Mouse (Mus musculus) liver, adult 2 months (tissue): ENCODE measurements at regions not wholly inside any gene's neighbourhood (a gene's known extent, or its start where the extent isn't known, plus 50 kb on each side); places are given as distances from the start of the nearest gene placed in this dataset.

ENCODE experiments used
- CTCF ChIP-seq: fragments of 200-500 bp; IDR thresholded peaks from 2 replicates; pipeline ENCODE4 v1.5.1; 2011; ENCODE audit warnings: low read depth, low read length, control low read depth
- POLR2A ChIP-seq: fragments of 200-500 bp; IDR thresholded peaks from 2 replicates; pipeline ENCODE4 v1.6.1; 2011; ENCODE audit warnings: low read length, control low read depth; ENCODE audit not compliant: insufficient read depth; ENCODE audit errors: extremely low read depth

DNA sequence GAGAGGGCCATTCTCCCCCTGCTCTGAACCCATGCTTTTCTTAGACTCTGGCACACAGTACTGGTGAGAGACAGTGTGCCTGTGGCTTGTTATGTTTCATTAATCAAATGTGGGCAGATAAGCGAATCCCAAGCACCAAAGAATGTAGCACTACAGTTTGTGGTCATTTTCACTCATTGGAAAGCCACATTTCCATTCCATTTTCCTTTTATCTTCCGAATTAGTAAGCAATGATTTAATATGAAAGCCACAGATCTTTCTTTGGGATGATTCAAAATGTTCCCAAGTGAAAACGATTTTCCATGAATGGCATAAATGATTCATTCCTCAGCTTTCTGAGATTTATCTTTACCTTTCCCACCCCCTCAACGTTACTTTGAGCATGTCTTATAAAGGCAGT, 260.9 kb upstream of the Gm49339 start:
- TF ChIP-seq CTCF (no peak), POLR2A (no peak)
